Mouse (Mus musculus) granulocyte monocyte progenitor cell, adult 5-6 weeks (primary cell): Measurements from ENCODE around the gene Sstr4. TPM values are rescaled to one million over a fixed set of nuclear protein-coding genes. Genes with fewer than 3 reads are reported as not detected.
A peak's percentile ranks its signal among the peaks of the same experiment; 100 is the strongest.

Experiments used
- ATAC-seq: replicated peaks from 2 replicates; pipeline ENCODE4 v1.8.0; 2016; ENCODE audit warnings: mild to moderate bottlenecking, moderate TSS enrichment, inconsistent platforms; ENCODE audit not compliant: poor library complexity, severe bottlenecking
- total RNA-seq, 2 experiments: library from RNA; stranded (forward) in 1 of 2; stranded (reverse) in 1 of 2; fragments of 200-712, 200-1000 nt in 1 of 2; fragments of >200 nt in 1 of 2; fragmentation: Nextera tagmentation in 1 of 2; gene quantifications; 2 replicates each; pipeline ENCODE4 v1.2.3; 2014 to 2017

The Sstr4 gene
- total RNA-seq, 2 experiments from 2014 or later = not detected

DNA sequence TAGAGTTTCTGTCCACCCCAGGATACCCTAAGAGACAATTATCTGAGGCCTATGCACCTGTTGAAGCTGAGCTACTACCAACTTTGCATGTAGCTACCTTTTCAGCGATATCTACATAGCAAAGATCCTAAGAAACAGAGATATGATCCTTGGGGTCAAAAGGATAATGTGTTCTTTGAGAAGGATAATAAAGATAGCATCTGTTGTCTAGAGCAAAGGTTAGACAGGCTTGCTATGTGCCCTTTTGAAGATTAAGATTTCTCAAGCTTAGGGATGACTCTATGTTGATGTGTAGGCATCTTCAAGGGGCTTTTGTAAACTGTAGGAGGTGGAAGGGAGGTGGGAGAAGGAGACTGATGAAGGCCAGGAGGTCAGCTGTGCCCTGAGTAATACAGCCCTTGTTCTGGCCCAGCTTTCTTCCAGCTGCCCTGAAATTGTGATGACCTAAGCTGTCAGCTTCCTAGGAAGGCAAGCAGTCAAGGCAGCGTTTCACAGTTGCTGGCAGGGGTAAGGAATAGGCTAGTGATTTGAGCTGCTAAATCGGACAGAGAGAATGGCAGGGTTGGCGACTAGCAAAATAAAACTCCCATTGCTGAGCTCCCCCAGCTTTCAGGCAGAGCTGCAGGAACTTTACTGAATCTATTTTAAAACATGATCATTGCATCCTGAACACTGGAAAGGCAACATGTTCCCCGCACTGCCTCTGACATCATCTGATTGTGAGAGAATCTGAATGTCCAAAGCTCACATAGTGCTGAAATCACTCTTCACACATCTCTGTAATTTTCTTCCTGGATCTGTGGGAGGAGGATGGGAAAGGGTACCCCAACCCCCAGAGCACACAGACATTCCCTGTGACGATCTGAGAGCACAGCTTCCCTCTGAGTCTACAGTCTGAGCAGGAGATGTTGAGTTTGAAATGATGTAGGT lies 7.2 kb upstream of the Sstr4 start:
- no peak for ATAC-seq

DNA sequence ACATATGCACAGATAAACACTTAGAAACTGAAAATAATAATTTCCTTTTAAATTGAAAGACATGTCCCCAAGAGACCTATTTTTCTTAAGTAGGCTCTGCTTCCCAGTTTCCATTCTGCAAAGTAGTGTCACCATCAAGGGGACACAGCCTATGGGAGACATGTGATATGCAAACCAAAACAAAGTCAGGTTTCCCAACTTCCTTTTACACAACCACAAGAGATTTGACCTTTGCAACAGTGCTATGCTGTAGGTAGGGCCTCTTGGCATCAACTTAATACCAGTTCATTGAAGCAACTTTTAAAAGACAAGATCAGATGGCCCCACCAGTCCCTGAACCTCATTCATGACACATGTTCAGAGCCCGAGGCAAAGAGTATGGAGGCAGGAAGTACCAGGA lies 2.0 kb upstream of the Sstr4 start:
- ATAC-seq = peak; percentile 63

DNA sequence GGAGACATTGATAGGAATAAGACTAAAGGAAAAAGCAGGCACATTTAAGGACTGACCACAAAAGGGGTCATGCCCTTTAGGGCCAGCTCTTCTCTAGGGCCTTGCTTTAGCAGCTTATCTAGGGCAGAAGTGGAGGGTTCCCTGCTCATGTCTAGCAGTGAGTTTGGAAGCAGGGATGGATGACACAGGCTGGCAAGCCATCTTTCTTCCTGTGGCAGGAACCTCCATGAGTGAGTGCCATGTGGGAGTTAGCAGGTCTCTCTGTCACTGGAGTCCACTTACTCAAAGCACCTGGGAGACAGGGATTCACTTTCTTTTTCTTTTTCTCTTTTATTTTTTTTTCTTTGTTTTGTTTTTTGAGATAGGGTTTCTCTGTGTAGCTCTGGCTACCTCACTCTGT lies 1.3 kb upstream of the Sstr4 start:
- no peak for ATAC-seq

DNA sequence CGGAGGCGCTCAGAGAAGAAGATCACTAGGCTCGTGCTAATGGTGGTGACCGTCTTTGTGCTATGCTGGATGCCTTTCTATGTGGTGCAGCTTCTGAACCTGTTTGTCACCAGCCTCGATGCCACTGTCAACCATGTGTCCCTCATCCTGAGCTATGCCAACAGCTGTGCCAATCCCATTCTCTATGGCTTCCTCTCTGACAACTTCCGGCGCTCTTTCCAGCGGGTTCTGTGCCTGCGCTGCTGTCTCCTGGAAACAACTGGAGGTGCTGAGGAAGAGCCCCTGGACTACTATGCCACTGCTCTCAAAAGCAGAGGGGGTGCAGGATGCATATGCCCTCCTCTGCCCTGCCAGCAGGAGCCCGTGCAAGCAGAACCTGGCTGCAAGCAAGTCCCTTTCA lies 1.1 kb downstream of the Sstr4 start:
- no peak for ATAC-seq

DNA sequence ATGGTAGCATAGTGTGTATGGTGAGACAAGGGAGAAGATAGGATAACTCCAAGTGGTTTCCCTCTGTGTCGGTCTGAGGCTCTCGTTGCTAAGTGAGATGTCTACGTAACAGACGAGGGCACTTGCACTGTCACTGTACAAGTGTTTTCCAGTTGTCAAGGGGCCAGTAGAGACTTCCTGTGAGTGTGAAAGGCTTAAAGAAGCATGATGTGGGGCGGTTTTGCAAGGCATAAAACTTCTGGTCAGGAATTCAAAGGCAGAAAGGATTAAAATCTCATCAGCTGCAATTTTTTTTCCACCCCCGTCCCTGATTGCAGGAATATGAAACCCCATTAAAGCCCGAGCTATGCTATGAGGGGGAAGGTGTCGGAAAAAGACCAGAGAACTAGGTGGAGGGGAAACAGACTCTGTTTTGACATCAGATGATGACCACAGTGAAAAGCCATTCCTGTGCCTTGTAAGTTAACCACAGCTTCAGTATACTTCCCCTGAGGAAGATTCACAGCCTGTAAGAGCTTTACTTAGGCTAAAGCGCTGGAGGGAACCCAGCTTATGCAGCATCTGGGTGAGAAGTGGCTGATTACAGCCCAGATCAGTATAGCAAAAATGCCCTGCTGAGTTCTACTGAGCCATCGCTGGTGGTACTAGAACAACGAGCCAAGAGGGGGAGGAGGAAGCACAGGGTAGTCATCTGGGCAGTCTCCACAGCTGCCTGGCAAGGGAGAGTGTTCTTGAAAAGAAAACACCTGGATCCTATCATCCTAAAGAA lies 2.1 kb downstream of the Sstr4 start:
- ATAC-seq = peak; percentile 63

DNA sequence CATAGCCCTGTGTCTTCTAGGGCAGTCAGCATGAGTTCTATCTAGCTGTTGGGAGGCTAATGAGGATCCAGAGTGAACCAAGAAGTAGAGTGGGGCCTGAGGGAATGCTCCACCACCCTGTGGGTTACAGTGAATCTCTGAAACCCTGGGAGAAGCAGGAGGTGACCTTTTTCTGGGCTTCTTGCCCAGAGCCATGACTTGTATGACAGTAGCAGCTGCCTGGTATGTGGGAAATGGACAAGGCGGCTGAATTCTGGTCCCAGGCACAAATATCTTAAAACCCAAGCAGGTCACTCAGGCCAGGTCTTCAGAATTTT lies 2.6 kb downstream of the Sstr4 start:
- peak; percentile 12 for ATAC-seq

DNA sequence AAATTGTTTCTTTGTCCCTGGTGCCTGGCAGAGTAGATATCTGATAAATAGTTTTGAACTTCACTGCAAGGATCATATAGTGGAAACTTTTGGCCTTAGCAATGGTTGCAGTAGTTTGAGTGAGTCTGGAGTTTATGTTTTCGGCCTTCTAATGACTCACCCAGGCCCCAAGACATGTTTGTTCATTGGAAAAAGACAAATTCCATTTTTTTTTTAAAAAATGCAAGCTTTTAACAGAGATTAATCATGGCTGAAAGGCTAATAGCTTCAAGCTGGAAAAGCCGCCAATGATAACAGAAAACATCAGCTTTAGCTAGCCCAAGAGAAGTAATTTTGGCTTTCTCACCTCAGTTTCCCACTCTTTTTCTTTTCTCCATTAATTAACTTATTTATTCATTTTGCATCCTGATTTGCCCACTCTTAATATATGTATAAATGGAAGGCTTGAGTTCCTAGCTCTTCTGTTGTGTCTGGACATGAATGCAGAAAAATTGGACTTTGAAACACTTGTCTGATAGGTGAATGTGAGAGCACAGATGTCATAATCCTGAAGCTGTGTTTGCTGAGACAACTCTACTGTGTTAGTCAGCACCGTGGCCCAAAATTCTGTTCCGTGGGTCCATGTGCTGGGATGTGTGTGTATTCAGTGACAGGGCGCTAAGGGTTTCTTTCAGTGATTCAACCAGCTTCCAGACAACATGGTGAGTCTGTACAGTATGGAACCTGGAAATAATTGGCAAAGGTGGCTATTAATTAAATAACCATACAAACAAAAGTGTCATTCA lies 3.9 kb downstream of the Sstr4 start:
- no peak for ATAC-seq

DNA sequence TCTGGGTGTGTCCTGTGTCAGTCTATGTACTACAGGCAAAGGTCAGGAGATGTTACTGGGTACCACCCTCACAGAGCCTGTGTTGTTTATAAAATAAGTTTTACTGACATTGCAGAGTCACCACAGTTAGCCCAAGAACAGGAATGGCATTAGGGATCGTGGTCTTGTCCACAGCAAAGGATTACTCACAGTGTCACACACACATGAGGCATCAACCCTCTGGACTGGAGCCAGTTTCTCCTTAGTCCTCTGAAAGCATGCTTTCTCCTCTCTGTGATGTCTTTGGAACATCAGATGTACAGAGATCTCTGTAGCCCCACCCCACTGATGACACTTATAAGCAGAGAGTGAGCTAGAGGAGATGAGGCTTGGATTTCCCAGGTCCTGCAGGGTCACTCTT lies 7.1 kb downstream of the Sstr4 start:
- no peak for ATAC-seq

DNA sequence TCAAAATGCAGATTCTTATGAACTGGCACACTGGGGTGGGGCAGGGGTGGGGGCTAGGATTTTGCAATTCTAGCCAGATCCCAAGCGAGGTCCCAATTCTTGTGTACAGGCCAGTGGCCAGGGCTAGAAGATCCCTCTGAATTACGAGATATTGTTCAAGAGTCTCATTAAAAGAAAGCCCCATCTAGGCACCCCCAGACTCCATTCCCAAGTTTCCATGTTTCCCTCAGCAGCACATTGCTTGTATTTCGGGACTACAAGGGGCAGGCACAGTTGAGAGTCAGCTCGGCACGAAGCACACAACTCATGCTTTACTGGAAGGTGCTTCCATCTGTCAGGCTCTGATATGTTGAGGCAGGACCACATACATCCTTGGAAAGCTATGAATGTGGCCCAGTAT lies 9.8 kb downstream of the Sstr4 start:
- ATAC-seq = no peak

DNA sequence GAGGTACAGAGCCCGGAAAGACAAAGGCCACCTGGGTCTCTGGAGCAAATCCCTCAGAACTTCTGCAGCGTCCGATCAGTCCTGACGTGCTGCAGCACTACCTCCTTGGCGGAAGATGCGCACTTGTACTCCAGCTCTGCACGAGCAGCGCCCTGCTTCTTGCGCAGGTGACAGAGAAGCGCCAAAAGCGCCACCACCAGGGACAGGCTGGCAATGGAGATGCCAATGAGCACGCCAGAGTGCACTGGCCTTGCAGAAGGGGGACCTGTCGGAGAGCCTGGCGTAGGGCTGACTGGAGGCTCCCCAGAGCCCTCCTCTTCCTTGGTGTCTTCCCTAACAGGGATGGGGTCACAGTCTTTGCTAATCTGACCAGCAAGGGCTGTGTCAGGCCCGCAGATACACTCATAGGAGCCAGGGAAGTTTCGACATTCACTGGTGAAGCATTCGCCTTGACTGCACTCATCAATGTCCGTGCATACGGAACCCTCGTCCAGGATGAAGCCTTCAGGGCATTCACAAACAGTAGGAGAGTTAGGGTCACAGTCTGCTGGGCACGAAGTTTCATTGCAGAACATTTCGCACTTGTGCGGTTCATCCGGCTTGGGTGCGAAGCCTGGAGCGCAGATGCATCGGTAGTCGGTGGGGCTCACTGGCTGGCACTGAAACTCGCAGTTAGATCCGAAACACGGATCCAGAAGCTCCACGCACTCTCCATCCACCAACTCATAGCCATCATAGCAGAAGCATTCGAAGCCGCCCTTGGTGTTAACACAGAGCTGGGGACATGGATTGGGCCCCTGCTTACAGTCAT lies 11.2 kb downstream of the Sstr4 start:
- ATAC-seq = peak; percentile 20

DNA sequence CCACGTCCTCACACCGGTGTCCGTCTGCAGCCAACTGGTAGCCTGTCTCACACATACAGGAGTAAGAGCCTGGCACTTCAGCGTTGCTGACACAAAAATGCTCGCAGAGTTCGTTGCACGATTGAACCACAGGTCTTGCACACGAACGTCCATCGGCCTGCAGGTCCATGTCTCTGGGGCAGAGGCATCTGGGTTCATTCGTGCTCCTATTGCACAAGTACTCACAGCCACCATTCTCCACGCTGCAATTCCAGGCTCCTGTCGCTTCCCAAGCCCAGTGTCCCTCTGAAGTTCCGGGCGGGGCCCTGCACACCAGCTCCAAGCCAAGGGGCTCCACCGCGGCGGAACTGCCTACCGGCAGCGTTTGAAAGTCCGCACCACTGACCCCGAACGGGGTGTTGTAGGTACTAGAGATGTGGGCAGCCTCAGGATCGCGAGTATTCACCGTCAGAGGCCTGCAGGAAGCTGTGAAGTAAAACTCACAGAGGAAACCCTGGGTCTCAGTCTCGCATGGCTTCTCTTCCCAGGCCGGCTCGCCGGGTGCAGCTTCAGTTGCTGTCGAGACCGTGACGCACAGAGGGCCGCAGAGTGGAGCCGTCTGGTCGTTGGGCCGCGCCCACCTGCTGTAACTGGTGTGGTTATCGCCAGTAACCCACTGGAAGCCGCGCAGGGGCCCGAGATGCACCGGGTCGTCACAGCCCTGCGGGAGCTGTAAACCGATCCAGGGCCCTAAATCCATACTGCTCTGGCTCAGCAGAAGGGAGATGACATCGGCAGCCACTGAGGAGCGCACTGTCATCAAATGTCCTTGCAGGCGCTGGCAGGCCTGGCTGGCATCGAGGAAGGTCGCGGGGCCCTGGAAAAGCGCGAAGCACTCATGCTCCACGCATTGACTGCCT lies 12.1 kb downstream of the Sstr4 start:
- ATAC-seq = peak; percentile 42

DNA sequence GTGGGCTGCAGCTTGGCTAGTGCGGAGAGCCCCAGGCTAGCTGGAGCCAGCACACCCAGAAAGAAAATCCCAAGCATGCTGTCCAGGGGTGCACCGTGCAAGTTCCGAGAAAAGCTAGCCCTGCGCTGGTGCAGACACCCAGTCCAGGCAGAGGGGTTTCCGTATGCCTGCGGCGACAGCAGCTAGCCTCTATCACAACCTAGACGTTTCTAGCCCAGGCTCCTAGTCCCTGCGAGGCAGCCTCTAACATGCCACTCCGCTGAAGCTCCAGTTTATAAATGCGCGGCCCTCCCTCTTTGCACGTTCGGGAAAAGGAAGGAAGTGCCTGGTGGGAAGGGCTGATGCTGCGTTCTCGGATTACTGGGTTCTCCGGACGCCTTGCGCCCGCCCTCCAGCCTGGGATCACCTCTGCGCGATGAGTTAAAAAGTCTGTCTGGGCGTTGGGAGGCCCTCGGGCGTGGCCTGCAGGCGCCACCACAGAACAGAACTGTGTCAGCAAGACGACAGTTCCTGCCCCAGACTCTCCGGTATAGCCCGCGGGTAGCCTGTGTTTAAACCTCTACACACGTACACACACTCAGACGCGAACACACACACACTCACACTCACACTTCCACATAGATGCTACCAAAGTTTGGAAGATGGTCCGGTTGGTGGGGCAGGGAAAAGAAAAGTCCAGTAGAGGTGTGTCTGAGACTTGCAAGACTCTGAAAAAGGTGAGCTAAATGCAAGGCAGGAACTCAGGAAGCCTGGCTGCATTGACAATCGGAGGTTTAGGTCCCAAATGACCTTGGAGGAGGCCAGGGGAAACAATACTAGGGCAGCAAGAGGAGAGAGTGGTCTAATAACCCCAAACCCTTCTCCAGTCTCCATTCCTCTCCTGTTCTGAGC lies 13.0 kb downstream of the Sstr4 start, which contains the start of gene Thbd:
TSS of gene Thbd (minus strand) at position 319 of the 891 bp plus-strand sequence.
- ATAC-seq = peak; percentile 57

DNA sequence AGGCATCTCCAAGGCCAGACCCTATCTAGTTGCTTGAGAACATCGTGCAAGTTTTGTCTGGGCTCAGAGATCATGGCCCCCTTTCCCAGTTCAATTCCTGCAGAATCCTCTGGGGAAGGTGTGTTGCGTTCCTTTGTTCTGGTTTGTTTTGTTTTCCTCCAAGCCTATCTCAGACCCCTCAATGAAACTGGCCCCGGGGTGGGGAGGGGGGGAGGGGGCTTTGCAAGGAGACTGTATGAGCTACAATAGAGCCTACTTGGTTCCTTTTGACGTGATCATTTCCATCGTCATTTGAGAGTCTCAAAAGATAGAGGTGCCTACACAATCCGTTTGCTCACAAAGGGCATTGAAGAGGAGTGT lies 13.6 kb downstream of the Sstr4 start:
- no peak for ATAC-seq

DNA sequence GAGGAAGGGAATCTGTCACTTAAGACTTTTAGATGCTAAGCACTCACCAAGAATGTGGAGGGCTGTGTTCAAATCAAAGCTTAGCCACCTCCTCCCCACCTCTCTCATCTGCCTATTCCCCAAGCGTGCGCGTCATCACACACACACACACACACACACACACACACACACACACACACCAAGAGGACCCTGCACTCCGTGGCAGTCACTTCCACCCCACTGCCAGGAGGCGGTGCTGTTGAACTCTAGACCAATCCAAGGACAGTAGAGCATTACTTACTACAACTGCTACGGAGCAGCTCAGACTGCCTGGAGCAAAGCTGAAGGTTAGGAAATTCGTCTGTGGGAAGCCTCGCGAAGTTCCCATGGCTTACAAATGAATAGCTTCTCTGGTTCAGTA lies 14.0 kb downstream of the Sstr4 start:
- peak; percentile 56 for ATAC-seq

DNA sequence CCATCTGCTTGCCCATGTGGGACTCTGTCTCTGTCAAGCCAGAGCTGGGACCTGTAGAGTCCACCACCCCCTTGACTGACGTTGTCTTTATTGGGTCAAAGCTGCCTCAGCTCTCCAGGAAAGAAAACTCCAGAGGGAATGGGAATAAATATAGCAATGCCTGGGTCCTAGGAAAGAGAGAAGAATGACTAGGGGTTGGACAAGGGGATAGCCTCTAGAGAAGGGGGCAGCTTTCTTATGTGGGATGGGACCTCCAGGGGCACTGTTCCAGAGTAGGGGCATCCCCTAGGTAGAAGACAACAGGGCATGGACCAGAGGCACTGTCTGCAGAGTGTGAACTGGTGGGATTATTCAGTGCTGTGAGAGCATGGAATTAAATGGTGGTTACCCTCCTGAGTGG lies 14.7 kb downstream of the Sstr4 start:
- ATAC-seq = no peak

DNA sequence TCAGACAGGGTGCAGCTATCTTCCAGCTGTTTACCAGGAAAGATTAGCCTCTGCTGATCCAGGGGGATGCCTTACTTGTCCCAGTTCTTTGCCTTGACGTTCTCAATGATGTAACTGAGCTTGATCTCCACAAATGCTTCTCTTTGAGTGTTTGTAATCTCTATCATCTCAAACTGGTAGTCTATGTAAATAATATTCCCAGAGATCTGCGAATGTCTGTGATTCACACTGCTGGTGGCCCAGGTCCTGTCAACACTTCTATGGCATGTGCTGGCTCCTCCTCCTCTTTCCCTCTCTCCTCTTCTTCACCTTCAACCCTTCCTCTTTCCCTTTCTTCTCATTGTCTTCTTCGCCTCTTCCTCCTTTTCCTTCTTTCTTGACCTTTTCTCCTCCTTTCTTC lies 24.0 kb downstream of the Sstr4 start:
- no peak for ATAC-seq

DNA sequence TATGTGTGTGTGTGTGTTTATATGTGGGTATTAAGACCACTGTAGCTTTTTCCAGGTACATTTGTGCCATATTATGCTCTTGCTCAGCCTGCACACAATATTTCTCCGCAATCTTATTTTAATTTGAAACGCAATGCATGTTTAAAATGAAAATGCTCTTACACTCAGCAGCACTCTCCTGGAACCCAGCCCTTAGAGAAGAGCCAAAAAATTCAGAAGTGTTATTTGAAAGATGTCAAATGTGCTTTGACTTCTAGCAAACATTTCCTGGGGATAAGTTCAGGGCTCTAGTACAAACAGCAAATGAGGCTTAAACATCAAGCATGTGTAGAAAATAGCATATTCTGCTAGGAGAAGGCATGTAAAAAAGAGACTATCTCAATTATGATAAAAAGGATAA lies 24.6 kb downstream of the Sstr4 start:
- no peak for ATAC-seq

DNA sequence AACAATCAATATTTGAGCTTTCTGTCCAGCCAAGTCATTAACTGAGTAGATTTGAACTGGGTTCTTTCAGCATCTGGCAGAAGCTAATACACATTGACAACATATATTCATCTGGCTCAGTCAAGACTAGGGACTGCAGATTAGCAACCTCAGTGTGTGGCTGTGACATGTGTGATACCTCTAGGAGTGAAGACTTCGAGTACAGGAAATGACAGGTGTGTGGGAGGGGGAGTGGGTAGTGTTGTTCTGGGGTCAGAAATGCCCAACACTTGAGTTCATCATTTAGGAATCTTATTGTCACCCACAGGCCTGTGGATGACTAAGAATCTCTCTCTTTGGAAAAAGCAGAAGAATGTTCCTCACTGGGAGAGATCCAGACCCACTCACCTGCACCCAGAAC lies 26.0 kb downstream of the Sstr4 start:
- ATAC-seq = no peak
